Mouse (Mus musculus): ENCODE data around the gene Eps8.

GRCm38 (mm10) chr6:137638834-137639567, 15.7 kb downstream of the Eps8 start:
- TF ChIP-seq KAT2A (conservative IDR thresholded peaks at IDR 0.05; ENCODE audit: low read depth, low read length) (no peak), CTCF (IDR thresholded peaks at IDR 0.05 in 2 of 3, conservative IDR thresholded peaks at IDR 0.05 in 1 of 3; ENCODE audit: control insufficient read depth in 1 of 3, insufficient read depth in 1 of 3, low read depth in 2 of 3, low read length in 3 of 3, poor library complexity in 1 of 3, severe bottlenecking in 1 of 3) (no peak), EP300 (IDR thresholded peaks at IDR 0.05; ENCODE audit: low read depth in 1 of 2, low read length in 2 of 2) (no peak), USF1 (IDR thresholded peaks at IDR 0.05; ENCODE audit: low read depth, low read length) (no peak), POLR2A (IDR thresholded peaks at IDR 0.05; ENCODE audit: control insufficient read depth in 1 of 2, insufficient read depth in 1 of 2, low read depth in 1 of 2, low read length in 2 of 2, poor library complexity in 1 of 2) (no peak), ZC3H11A (IDR thresholded peaks at IDR 0.05; ENCODE audit: low read depth, low read length) (no peak), SIN3A (IDR thresholded peaks at IDR 0.05; ENCODE audit: low read length) (no peak), MEF2A (IDR thresholded peaks at IDR 0.05; ENCODE audit: extremely low read depth, insufficient replicate concordance, low read depth, low read length, poor library complexity, severe bottlenecking) (no peak)
